Mouse (Mus musculus) v-Abl transformed pro-B cells (cell line): Measurements from ENCODE around the gene Dact3.

Source experiments
- in situ Hi-C, 2 experiments: fragments of 400-800 bp; cut with MboI; formaldehyde crosslinking; loops; one replicate each; pipeline ENCODE4 v1.15.1; 2025; ENCODE audit not compliant: unreplicated experiment in 2 of 2

Dact3 gene

GRCm38 (mm10) chr7:16875310-16875325 lies at the start of gene Dact3:
Dact3 (plus strand) TSS chr7:16875317.
- in situ Hi-C loops: loop anchor here in 1 of 2 experiments (5.0 kb wide), 1 partner anchor 47 kb away; the partner anchor contains the start of gene Calm3

GRCm38 (mm10) chr7:16825785-16826184 lies 49.3 kb upstream of the Dact3 start:
- in situ Hi-C loops: loop anchor here (5.0 kb wide), 2 partner anchors 37 to 82 kb away; partner anchors contain the start of gene Ptgir (in 1 of the 2)

GRCm38 (mm10) chr7:16826571-16826970 lies 48.5 kb upstream of the Dact3 start:
- in situ Hi-C loops: loop anchor here (5.0 kb wide), 2 partner anchors 36 to 81 kb away; partner anchors contain the start of gene Ptgir (in 1 of the 2)

GRCm38 (mm10) chr7:16827274-16827673 lies 47.8 kb upstream of the Dact3 start:
- in situ Hi-C loops: loop anchor here (5.0 kb wide), 2 partner anchors 35 to 80 kb away; partner anchors contain the start of gene Ptgir (in 1 of the 2)

- in situ Hi-C loops: no loop called here
Measured at GRCm38 (mm10) chr7:16830449-16830848, 44.7 kb upstream of the Dact3 start.

- in situ Hi-C loops: no loop called here
Measured at GRCm38 (mm10) chr7:16837916-16838803, 37.0 kb upstream of the Dact3 start.

- in situ Hi-C loops: no loop called here
Measured at GRCm38 (mm10) chr7:16838804-16839426, 36.2 kb upstream of the Dact3 start.

GRCm38 (mm10) chr7:16839427-16840108 lies 35.5 kb upstream of the Dact3 start:
- in situ Hi-C loops: loop anchor here in 1 of 2 experiments (10.0 kb wide), 1 partner anchor 435 kb away; the partner anchor contains the start of gene Zc3h4

- in situ Hi-C loops: loop anchor here in 1 of 2 experiments (10.0 kb wide), 1 partner anchor 435 kb away; the partner anchor contains the start of gene Zc3h4
Measured at GRCm38 (mm10) chr7:16840109-16840491, 35.0 kb upstream of the Dact3 start.

GRCm38 (mm10) chr7:16841078-16841477 lies 34.0 kb upstream of the Dact3 start:
- in situ Hi-C loops: loop anchor here in 1 of 2 experiments (10.0 kb wide), 1 partner anchor 436 kb away; the partner anchor contains the start of gene Zc3h4

- in situ Hi-C loops: loop anchor here in 1 of 2 experiments (10.0 kb wide), 1 partner anchor 437 kb away; the partner anchor contains the start of gene Zc3h4
Measured at GRCm38 (mm10) chr7:16841561-16842560, 33.3 kb upstream of the Dact3 start.

- in situ Hi-C loops: loop anchor here in 1 of 2 experiments (10.0 kb wide), 1 partner anchor 438 kb away; the partner anchor contains the start of gene Zc3h4
Measured at GRCm38 (mm10) chr7:16842645-16843063, 32.5 kb upstream of the Dact3 start, which contains the start of gene Prkd2. Prkd2 (plus strand) TSS chr7:16842902.

- in situ Hi-C loops: loop anchor here in 1 of 2 experiments (10.0 kb wide), 1 partner anchor 439 kb away; the partner anchor contains the start of gene Zc3h4
Measured at GRCm38 (mm10) chr7:16843441-16844171, 31.5 kb upstream of the Dact3 start.

- in situ Hi-C loops: loop anchor here in 1 of 2 experiments (10.0 kb wide), 1 partner anchor 440 kb away; the partner anchor contains the start of gene Zc3h4
Measured at GRCm38 (mm10) chr7:16844696-16845071, 30.4 kb upstream of the Dact3 start.

GRCm38 (mm10) chr7:16845072-16845819 lies 29.9 kb upstream of the Dact3 start:
- in situ Hi-C loops: loop anchor here in 1 of 2 experiments (10.0 kb wide), 1 partner anchor 440 kb away; the partner anchor contains the start of gene Zc3h4

GRCm38 (mm10) chr7:16845820-16846167 lies 29.3 kb upstream of the Dact3 start:
- in situ Hi-C loops: loop anchor here in 1 of 2 experiments (10.0 kb wide), 1 partner anchor 441 kb away; the partner anchor contains the start of gene Zc3h4

GRCm38 (mm10) chr7:16846775-16847174 lies 28.3 kb upstream of the Dact3 start:
- in situ Hi-C loops: loop anchor here in 1 of 2 experiments (10.0 kb wide), 1 partner anchor 442 kb away; the partner anchor contains the start of gene Zc3h4

GRCm38 (mm10) chr7:16847507-16847906 lies 27.6 kb upstream of the Dact3 start:
- in situ Hi-C loops: loop anchor here in 1 of 2 experiments (10.0 kb wide), 1 partner anchor 443 kb away; the partner anchor contains the start of gene Zc3h4
